Mouse (Mus musculus) kidney, postnatal 0 days (tissue): ENCODE data around the gene Slc26a10. TPM values are rescaled to one million over a fixed set of nuclear protein-coding genes. Genes with fewer than 3 reads are reported as not detected.
"Not testable (repeated sequence)": the region's sequence is repeated elsewhere in the genome, so short reads cannot be mapped to it uniquely, and the experiment has no call there.

Experiments
- ATAC-seq: fragments of 200-750 bp; cut with Nextera tagmentation; replicated peaks from 2 replicates; pipeline ENCODE4 v1.8.0; 2017; ENCODE audit warnings: low read depth, moderate number of reproducible peaks, moderate TSS enrichment, moderate library complexity; ENCODE audit not compliant: low FRiP score
- DNase-seq: peaks from one replicate; pipeline ENCODE4 v3.0.0-alpha.2; 2016; ENCODE audit warnings: low spot score
- H3K27ac ChIP-seq: fragments of 300-500 bp; sonication (generic); 2 replicates; pipeline ENCODE4 v1.5.1; 2014; ENCODE audit warnings: mild to moderate bottlenecking
- H3K27me3 ChIP-seq: fragments of 300-500 bp; sonication (generic); 2 replicates; pipeline ENCODE4 v1.6.1; 2014; ENCODE audit warnings: low read length, mixed read lengths; ENCODE audit not compliant: insufficient read depth
- H3K36me3 ChIP-seq: fragments of 300-500 bp; sonication (generic); 2 replicates; pipeline ENCODE4 v1.6.1; 2014; ENCODE audit warnings: low read length, mixed read lengths; ENCODE audit not compliant: insufficient read depth
- H3K4me1 ChIP-seq: fragments of 300-500 bp; sonication (generic); replicated peaks from 2 replicates; pipeline ENCODE4 v1.6.1; 2014; ENCODE audit warnings: antibody characterized with exemption, low read length, mixed read lengths; ENCODE audit not compliant: insufficient read depth
- H3K4me2 ChIP-seq: fragments of 300-500 bp; sonication (generic); 2 replicates; pipeline ENCODE4 v1.6.1; 2014; ENCODE audit warnings: mild to moderate bottlenecking, low read length, moderate library complexity, mixed read lengths
- H3K4me3 ChIP-seq: fragments of 300-500 bp; sonication (generic); replicated peaks from 2 replicates; pipeline ENCODE4 v1.5.1; 2014; ENCODE audit warnings: low read depth, low read length
- H3K9ac ChIP-seq: fragments of 300-500 bp; sonication (generic); 2 replicates; pipeline ENCODE4 v1.6.1; 2014; ENCODE audit warnings: low read depth, low read length
- H3K9me3 ChIP-seq: fragments of 300-500 bp; sonication (generic); replicated peaks from 2 replicates; pipeline ENCODE4 v1.6.1; 2016; ENCODE audit warnings: low read length, inconsistent platforms, mixed read lengths
- CTCF ChIP-seq: IDR thresholded peaks from 2 replicates; pipeline ENCODE4 v1.5.1; 2016; ENCODE audit warnings: antibody characterized with exemption, low read depth, mild to moderate bottlenecking, moderate library complexity
- WGBS: fragments of 180-500 bp; shearing (Covaris S2); extraction: QIAGEN DNeasy Blood & Tissue Kit; methylation state at CpG from one replicate; pipeline ENCODE4 v1.1.7; 2014; 5-methylcytosine and 5-hydroxymethylcytosine counted together
- polyA plus RNA-seq: library from polyadenylated mRNA; unstranded; fragments of >200 nt; fragmentation: Nextera tagmentation; extraction: Ambion mirVana; gene quantifications from 2 replicates; pipeline ENCODE4 v1.2.1, GENCODE M21; 2015

The Slc26a10 gene
- polyA plus RNA-seq, 1 experiment from 2014 or later: 3.1 TPM

GRCm38 (mm10) chr10:127164631-127165353, 15.7 kb downstream of the Slc26a10 start, which contains the start of gene B4galnt1:
B4galnt1 (plus strand) TSS chr10:127165225.
- Histone ChIP-seq H3K4me3 (peak within 1 kb of the TSS; percentile 57), H3K9ac (peak within 1 kb of the TSS; percentile 65), H3K36me3 (no peaks in the 10 kb centered on the region), H3K4me2 (peak within 1 kb of the TSS; percentile 93), H3K9me3 (no peaks in the 10 kb centered on the region), H3K27me3 (no peaks in the 10 kb centered on the region), H3K27ac (peak within 1 kb of the TSS; percentile 52; the same call in 1 of the 2 replicates), H3K4me1 (peaks cover 6% of the 10 kb centered on the region; the same call in 1 of the 2 replicates)
- ATAC-seq (peak; percentile 87), DNase-seq (peak; percentile 89)
- peak; percentile 82 for TF ChIP-seq CTCF
- 2% methylated on average over 52 of the region's 52 CpGs for WGBS

GRCm38 (mm10) chr10:127164190-127164589, 16.3 kb downstream of the Slc26a10 start:
- WGBS: 88% methylated on average over 4 of the region's 4 CpGs
- no peak for TF ChIP-seq CTCF
- DNase-seq: no peak
- no peak overlapping the region for H3K9ac ChIP-seq
- no peak overlapping the region for H3K4me3 ChIP-seq
- no peaks in the 10 kb centered on the region for H3K36me3 ChIP-seq
- no peaks in the 10 kb centered on the region for H3K9me3 ChIP-seq
- peaks cover 6% of the 10 kb centered on the region; the same call in 1 of the 2 replicates for H3K4me1 ChIP-seq
- H3K27ac ChIP-seq: no peak overlapping the region
- H3K27me3 ChIP-seq: no peaks in the 10 kb centered on the region
- ATAC-seq: no peak
- no peak overlapping the region; the same call in 1 of the 2 replicates for H3K4me2 ChIP-seq

GRCm38 (mm10) chr10:127162771-127163261, 17.6 kb downstream of the Slc26a10 start:
- WGBS: 59% methylated on average over 7 of the region's 7 CpGs
- not testable (repeated sequence) for H3K9me3 ChIP-seq

GRCm38 (mm10) chr10:127160728-127161127, 19.7 kb downstream of the Slc26a10 start:
- Histone ChIP-seq H3K27ac (no peak overlapping the region), H3K9me3 (no peaks in the 10 kb centered on the region), H3K4me3 (no peak overlapping the region), H3K4me2 (no peak overlapping the region), H3K9ac (no peak overlapping the region), H3K27me3 (no peaks in the 10 kb centered on the region), H3K36me3 (no peaks in the 10 kb centered on the region), H3K4me1 (peaks cover 5% of the 10 kb centered on the region; the same call in 1 of the 2 replicates)
- no peak for ATAC-seq
- no peak for DNase-seq
- WGBS: 70% methylated on average over 3 of the region's 3 CpGs
- TF ChIP-seq CTCF: no peak

More at GRCm38 (mm10) chr10:127162771-127163261, 17.6 kb downstream of the Slc26a10 start:
- not testable (repeated sequence) for H3K4me1 ChIP-seq, H3K36me3 ChIP-seq, H3K27me3 ChIP-seq, DNase-seq, H3K27ac ChIP-seq, H3K4me2 ChIP-seq, ATAC-seq, H3K4me3 ChIP-seq, H3K9ac ChIP-seq

GRCm38 (mm10) chr10:127160081-127160480, 20.4 kb downstream of the Slc26a10 start:
- H3K4me2 ChIP-seq: no peak overlapping the region
- no peaks in the 10 kb centered on the region for H3K27me3 ChIP-seq
- TF ChIP-seq CTCF: no peak
- no peak overlapping the region for H3K27ac ChIP-seq
- H3K9ac ChIP-seq: no peak overlapping the region
- H3K36me3 ChIP-seq: no peaks in the 10 kb centered on the region
- ATAC-seq (no peak), DNase-seq (no peak)
- H3K9me3 ChIP-seq: no peaks in the 10 kb centered on the region
- no peaks in the 10 kb centered on the region for H3K4me1 ChIP-seq
- H3K4me3 ChIP-seq: no peak overlapping the region
- WGBS: 73% methylated on average over 9 of the region's 9 CpGs

GRCm38 (mm10) chr10:127158471-127158870, 22.0 kb downstream of the Slc26a10 start:
- Histone ChIP-seq H3K36me3 (no peaks in the 10 kb centered on the region), H3K4me1 (no peaks in the 10 kb centered on the region), H3K9ac (no peak overlapping the region), H3K27me3 (no peaks in the 10 kb centered on the region), H3K4me2 (no peak overlapping the region), H3K4me3 (no peak overlapping the region), H3K27ac (no peak overlapping the region), H3K9me3 (no peaks in the 10 kb centered on the region)
- ATAC-seq: no peak
- 70% methylated on average over 3 of the region's 3 CpGs for WGBS
- no peak for DNase-seq
- TF ChIP-seq CTCF: no peak
